Mouse (Mus musculus) adrenal gland, adult 8-10 months (tissue): ENCODE measurements around the gene Usp9x. TPM values are rescaled to one million over a fixed set of nuclear protein-coding genes. Genes with fewer than 3 reads are reported as not detected.

Experiments
- DNase-seq: peaks from one replicate; pipeline ENCODE4 v3.0.0; 2022
- total RNA-seq, 4 experiments: library from RNA; stranded (reverse); gene quantifications; 2 replicates each; pipeline ENCODE4 v1.2.4; 2022

Gene Usp9x
- total RNA-seq, 4 experiments from 2014 or later: 172 to 242 (median 222) TPM

- no peak for DNase-seq
Observed at GRCm38 (mm10) chrX:13085621-13086020, 14.3 kb downstream of the Usp9x start.

- no peak for DNase-seq
Observed at GRCm38 (mm10) chrX:13096985-13097384, 25.7 kb downstream of the Usp9x start.

GRCm38 (mm10) chrX:13206514-13206913, 135.2 kb downstream of the Usp9x start:
- no peak for DNase-seq

- DNase-seq: peak; percentile 82
Observed at GRCm38 (mm10) chrX:13207512-13208341, 136.4 kb downstream of the Usp9x start.

- no peak for DNase-seq
Observed at GRCm38 (mm10) chrX:13208404-13208803, 137.1 kb downstream of the Usp9x start.

- no peak for DNase-seq
Observed at GRCm38 (mm10) chrX:13214275-13214674, 143.0 kb downstream of the Usp9x start.

Other genes starting within 250 kb of the Usp9x start
- 100 to 1,000 TPM; 290 to 412 (median 345) TPM for gene Ddx3x, start 209.5 kb downstream of the Usp9x start, total RNA-seq